Mouse (Mus musculus) CH12.LX (cell line): ENCODE results near the gene Slc25a11. TPM values are rescaled to one million over a fixed set of nuclear protein-coding genes. Genes with fewer than 3 reads are reported as not detected.

Experiments used
- DNase-seq: peaks from one replicate; pipeline ENCODE4 v3.0.0-alpha.2; 2013; ENCODE audit errors: extremely low read depth
- H3K27ac ChIP-seq: 2 replicates; pipeline ENCODE4 v1.5.1; 2012; ENCODE audit warnings: low read depth, mild to moderate bottlenecking, control low read depth, moderate library complexity; ENCODE audit not compliant: insufficient read depth
- H3K27me3 ChIP-seq: replicated peaks from 2 replicates; pipeline ENCODE3; 2012; ENCODE audit warnings: inconsistent platforms
- H3K36me3 ChIP-seq, 2 experiments: replicated peaks in 1 of 2; 2 replicates each; pipeline versions ENCODE3 to v1.6.1; 2012; ENCODE audit warnings: inconsistent platforms in 1 of 2, low read length in 1 of 2, mild to moderate bottlenecking in 1 of 2, mixed read lengths in 1 of 2, moderate library complexity in 1 of 2; ENCODE audit not compliant: control insufficient read depth in 1 of 2, insufficient read depth in 1 of 2
- H3K4me1 ChIP-seq, 2 experiments: 2 replicates each; pipeline ENCODE4 v1.6.1; 2012; ENCODE audit warnings: inconsistent platforms in 1 of 2, moderate library complexity in 1 of 2; ENCODE audit not compliant: insufficient read depth in 2 of 2, control insufficient read depth in 1 of 2
- H3K4me2 ChIP-seq: 2 replicates; pipeline ENCODE4 v1.6.1; 2012; ENCODE audit warnings: low read depth, mild to moderate bottlenecking, control low read depth; ENCODE audit not compliant: poor library complexity, insufficient read depth, severe bottlenecking
- H3K4me3 ChIP-seq, 3 experiments: fragments of 150-350 bp in 1 of 3; sonication (generic) in 1 of 3; replicated peaks in 1 of 3; 2 replicates each; pipeline versions ENCODE3 to v1.5.1; 2011 to 2012; ENCODE audit warnings: low read depth in 2 of 3, low read length in 2 of 3, mild to moderate bottlenecking in 2 of 3, moderate library complexity in 2 of 3, control low read depth in 1 of 3, improper control_type of control experiment in 1 of 3, inconsistent platforms in 1 of 3, mixed read lengths in 1 of 3; ENCODE audit not compliant: poor library complexity in 1 of 3
- H3K79me2 ChIP-seq: replicated peaks from 2 replicates; pipeline ENCODE4 v1.6.1; 2012; ENCODE audit warnings: mild to moderate bottlenecking, moderate library complexity; ENCODE audit not compliant: control insufficient read depth, poor library complexity, insufficient read depth, severe bottlenecking; ENCODE audit errors: extremely low read depth
- H3K9ac ChIP-seq: 2 replicates; pipeline ENCODE4 v1.6.1; 2012; ENCODE audit warnings: low read depth, mild to moderate bottlenecking, control low read depth, moderate library complexity; ENCODE audit not compliant: insufficient read depth
- H3K9me3 ChIP-seq: replicated peaks from 2 replicates; pipeline ENCODE3; 2012; ENCODE audit warnings: low read length, inconsistent platforms, mixed read lengths
- CHD2 ChIP-seq: IDR thresholded peaks from 2 replicates; pipeline ENCODE4 v1.6.1; 2011; ENCODE audit warnings: low read length, improper control_type of control experiment
- CTCF ChIP-seq, 2 experiments: IDR thresholded peaks in 1 of 2; conservative IDR thresholded peaks in 1 of 2; 2 replicates each; pipeline ENCODE4 v1.5.1; 2011 to 2012; ENCODE audit warnings: low read depth in 2 of 2, low read length in 2 of 2, improper control_type of control experiment in 1 of 2, inconsistent platforms in 1 of 2, mild to moderate bottlenecking in 1 of 2, moderate library complexity in 1 of 2
- E2F4 ChIP-seq: IDR thresholded peaks from 2 replicates; pipeline ENCODE4 v1.6.1; 2011; ENCODE audit warnings: low read depth, low read length, improper control_type of control experiment; ENCODE audit not compliant: insufficient replicate concordance
- ELF1 ChIP-seq: IDR thresholded peaks from 2 replicates; pipeline ENCODE4 v1.6.1; 2014; ENCODE audit warnings: low read depth, mild to moderate bottlenecking, inconsistent platforms, low read length, improper control_type of control experiment
- HCFC1 ChIP-seq: IDR thresholded peaks from 2 replicates; pipeline ENCODE4 v1.6.1; 2012; ENCODE audit warnings: low read depth, mild to moderate bottlenecking, inconsistent platforms, low read length, improper control_type of control experiment
- MAZ ChIP-seq: IDR thresholded peaks from 2 replicates; pipeline ENCODE4 v1.6.1; 2012; ENCODE audit warnings: low read depth, mild to moderate bottlenecking, inconsistent platforms, low read length, improper control_type of control experiment, moderate library complexity
- NRF1 ChIP-seq: IDR thresholded peaks from 2 replicates; pipeline ENCODE4 v1.6.1; 2014; ENCODE audit warnings: low read depth, mild to moderate bottlenecking, inconsistent platforms, low read length, improper control_type of control experiment, moderate library complexity
- PAX5 ChIP-seq: IDR thresholded peaks from 2 replicates; pipeline ENCODE4 v1.6.1; 2012; ENCODE audit warnings: low read length, inconsistent platforms, mixed read lengths
- POLR2A ChIP-seq: IDR thresholded peaks from 2 replicates; pipeline ENCODE4 v1.6.1; 2011; ENCODE audit warnings: low read depth, mild to moderate bottlenecking, improper control_type of control experiment, low read length
- POLR2AphosphoS2 ChIP-seq: IDR thresholded peaks from 2 replicates; pipeline ENCODE4 v1.6.1; 2011; ENCODE audit warnings: low read depth, low read length, improper control_type of control experiment
- RAD21 ChIP-seq: IDR thresholded peaks from 2 replicates; pipeline ENCODE4 v1.6.1; 2011; ENCODE audit warnings: low read depth, mild to moderate bottlenecking, low read length, improper control_type of control experiment, moderate library complexity
- SMC3 ChIP-seq: IDR thresholded peaks from 2 replicates; pipeline ENCODE4 v1.6.1; 2011; ENCODE audit warnings: low read depth, low read length, improper control_type of control experiment
- TCF12 ChIP-seq: IDR thresholded peaks from 2 replicates; pipeline ENCODE4 v1.6.1; 2014; ENCODE audit warnings: low read depth, mild to moderate bottlenecking, inconsistent platforms, low read length, improper control_type of control experiment
- UBTF ChIP-seq: IDR thresholded peaks from 2 replicates; pipeline ENCODE4 v1.6.1; 2012; ENCODE audit warnings: low read depth, mild to moderate bottlenecking, inconsistent platforms, low read length, improper control_type of control experiment, moderate library complexity
- USF1 ChIP-seq: IDR thresholded peaks from 2 replicates; pipeline ENCODE4 v1.6.1; 2014; ENCODE audit warnings: low read depth, mild to moderate bottlenecking, inconsistent platforms, low read length, improper control_type of control experiment
- dilution Hi-C: fragments of 300-500 bp; cut with MboI; formaldehyde crosslinking; loops from 2 replicates; pipeline ENCODE4 v1.14.3; 2020; ENCODE audit warnings: low sequenced_read_pairs; ENCODE audit not compliant: extremely low pct_unique_long_range_greater_than_20kb, extremely low pct_ligation_motif_present
- in situ Hi-C: fragments of 300-500 bp; cut with MboI; formaldehyde crosslinking; loops from 3 replicates; pipeline ENCODE4 v1.14.3; 2019; ENCODE audit warnings: low sequenced_read_pairs, low pct_ligation_motif_present, low pct_unique_long_range_greater_than_20kb, mixed read lengths
- polyA plus RNA-seq: library from polyadenylated mRNA; unstranded; fragments of >175 nt; gene quantifications from 2 replicates; pipeline ENCODE4 v1.2.1, GENCODE M21; 2012; ENCODE audit warnings: low read depth; ENCODE audit not compliant: insufficient read length
- total RNA-seq, 2 experiments: library from RNA; depleted of rRNA; stranded (reverse); fragments of 300-350 nt in 1 of 2; fragments of >200 nt in 1 of 2; gene quantifications; 2 replicates each; pipeline ENCODE4 v1.2.3; 2012 to 2014

The Slc25a11 gene
- total and polyA plus RNA-seq, 3 experiments = 99.0 to 135 (median 132) TPM

DNA sequence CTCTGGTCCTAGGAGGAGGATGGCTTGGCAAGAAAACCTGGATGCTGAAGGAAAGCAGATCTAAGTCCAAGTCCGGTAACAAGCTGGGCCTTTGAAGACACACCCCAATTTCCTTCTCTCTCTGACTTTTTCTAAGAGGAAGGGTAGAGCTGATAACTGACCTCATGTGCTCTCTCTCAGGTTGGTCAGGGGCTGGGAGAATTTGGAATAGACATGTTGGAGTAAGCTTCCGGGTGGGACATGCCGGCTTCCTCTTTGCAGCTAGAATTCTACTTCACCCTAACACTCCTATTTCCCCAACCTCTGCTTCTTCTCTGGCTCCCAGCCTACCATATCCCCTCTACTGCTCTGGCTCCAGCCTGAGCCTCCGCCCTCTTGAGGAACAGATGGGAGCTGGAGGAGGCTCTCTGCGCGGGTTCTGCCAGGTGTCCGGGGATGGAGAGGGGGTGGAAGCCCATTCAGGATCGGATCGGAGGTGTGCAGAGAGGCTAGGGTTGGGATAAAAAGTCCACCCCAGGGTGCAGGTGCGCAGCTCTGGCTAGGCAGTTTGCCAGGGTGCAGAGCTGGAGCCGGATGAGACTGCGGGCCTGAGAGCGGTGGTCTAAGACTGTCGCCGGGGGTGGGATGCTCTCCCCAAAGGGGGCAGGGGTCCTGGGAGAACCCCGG, 39.8 kb upstream of the Slc25a11 start:
- H3K9ac ChIP-seq = peak overlapping the region; percentile 79
- peak overlapping the region; percentile 1; the same call in 1 of the 2 replicates for H3K27ac ChIP-seq
- H3K79me2 ChIP-seq = no peaks in the 10 kb centered on the region
- in situ Hi-C loops = loop anchor here (5.0 kb wide), 1 partner anchor 70 kb away; no protein-coding TSS in a partner anchor
- peaks cover 0 to 63% of the 10 kb centered on the region in 2 experiments for H3K4me1 ChIP-seq
- peak overlapping the region; percentile 71 to 81 (median 76) for H3K4me3 ChIP-seq
- peak; percentile 35 for DNase-seq
- TF ChIP-seq CHD2 (0 out of 2 replicates have a peak, but pooled peaks have one; percentile 23), PAX5 (no peak), NRF1 (no peak), HCFC1 (no peak), TCF12 (0 out of 2 replicates have a peak, but pooled peaks have one; percentile 32)
- TF ChIP-seq, all 38 proteins: peak for 2
- no peaks in the 10 kb centered on the region for H3K9me3 ChIP-seq
- H3K4me2 ChIP-seq = peak overlapping the region; percentile 76
- no peaks in the 10 kb centered on the region for H3K27me3 ChIP-seq
- H3K36me3 ChIP-seq = peaks cover 21 to 42% of the 10 kb centered on the region in 2 experiments
- dilution Hi-C loops = no loop called here

DNA sequence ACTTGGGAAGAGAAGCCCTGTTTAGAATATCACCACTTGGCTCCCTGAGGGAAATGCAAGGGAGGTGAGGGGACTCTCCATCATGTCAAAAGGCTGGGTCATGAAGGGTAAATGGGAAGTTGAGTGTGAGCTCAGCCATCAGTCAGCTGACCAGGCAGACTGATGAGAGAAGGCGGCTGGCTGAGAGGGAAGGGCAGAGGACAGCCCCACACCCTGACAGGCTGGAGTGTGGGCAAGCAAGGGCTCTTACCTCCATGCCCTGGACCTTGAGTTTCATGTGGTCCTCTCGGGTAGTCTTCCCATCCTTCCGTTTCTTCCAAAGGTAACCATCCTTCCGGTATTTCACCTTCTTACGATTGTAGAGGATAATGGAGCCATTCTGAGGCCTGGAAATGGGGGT, 36.4 kb upstream of the Slc25a11 start:
- H3K36me3 ChIP-seq = peaks cover 39 to 71% of the 10 kb centered on the region in 2 experiments
- no peaks in the 10 kb centered on the region for H3K27me3 ChIP-seq
- no peak overlapping the region for H3K4me3 ChIP-seq
- no peak overlapping the region for H3K27ac ChIP-seq
- TF ChIP-seq POLR2AphosphoS2 = no peak
- no peak for TF ChIP-seq UBTF
- TF ChIP-seq USF1 = no peak
- no peak for TF ChIP-seq E2F4
- no peak for TF ChIP-seq ELF1
- in situ Hi-C loops = no loop called here
- no peak overlapping the region for H3K9ac ChIP-seq
- H3K4me2 ChIP-seq = no peak overlapping the region
- no peak for DNase-seq
- H3K79me2 ChIP-seq = no peaks in the 10 kb centered on the region
- peaks cover 0 to 90% of the 10 kb centered on the region in 2 experiments for H3K4me1 ChIP-seq
- no peaks in the 10 kb centered on the region for H3K9me3 ChIP-seq
- dilution Hi-C loops = no loop called here

DNA sequence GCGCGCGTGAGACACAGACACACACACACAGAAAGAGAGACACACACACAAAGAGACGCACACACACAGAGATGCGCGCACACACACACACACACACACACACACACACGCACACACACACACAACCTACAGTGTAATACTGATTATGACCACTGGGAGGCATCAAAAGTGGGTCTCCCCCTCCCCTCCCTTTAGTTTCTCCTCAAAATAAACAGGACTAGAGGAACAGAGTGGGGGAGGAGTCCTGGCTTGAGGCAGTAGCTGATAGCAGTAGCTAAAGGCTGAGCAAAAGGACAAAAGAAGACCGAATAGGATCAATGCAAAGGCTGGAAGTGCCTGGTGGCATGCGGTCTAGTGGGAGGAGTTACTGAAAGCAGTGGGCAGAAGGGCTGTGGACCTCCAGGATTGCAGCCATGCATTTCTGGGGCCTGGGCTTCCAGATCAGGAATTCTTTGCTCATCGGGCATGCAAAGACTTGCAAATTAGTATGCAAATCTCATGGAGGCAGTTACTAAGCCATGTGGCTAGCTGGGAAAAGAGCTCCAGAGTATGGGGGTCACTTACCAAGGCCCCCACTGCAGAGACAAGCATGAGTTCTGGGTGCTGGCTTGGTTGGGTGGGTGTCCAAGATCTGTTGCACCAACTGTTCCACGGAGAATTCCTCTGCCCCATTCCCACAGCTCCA, 34.8 kb upstream of the Slc25a11 start:
- H3K4me2 ChIP-seq = no peak overlapping the region
- H3K9me3 ChIP-seq = no peaks in the 10 kb centered on the region
- no peak overlapping the region for H3K27ac ChIP-seq
- no peak overlapping the region for H3K9ac ChIP-seq
- no peaks in the 10 kb centered on the region for H3K27me3 ChIP-seq
- peak; percentile 55 for DNase-seq
- no peak overlapping the region for H3K4me3 ChIP-seq
- no peaks in the 10 kb centered on the region for H3K79me2 ChIP-seq
- H3K36me3 ChIP-seq = peaks cover 46 to 85% of the 10 kb centered on the region in 2 experiments
- H3K4me1 ChIP-seq = peaks cover 0 to 81% of the 10 kb centered on the region in 2 experiments
- in situ Hi-C loops (no loop called here), dilution Hi-C loops (no loop called here)
- TF ChIP-seq POLR2A = no peak
- peak; percentile 25 for TF ChIP-seq RAD21
- peak; percentile 63; the same call in 1 of the 2 replicates for TF ChIP-seq MAZ
- TF ChIP-seq SMC3 = peak; percentile 73
- no peak for TF ChIP-seq ELF1
- peak; percentile 52 to 73; a peak in 3 of 4 replicates for TF ChIP-seq CTCF (conservative IDR thresholded peaks at IDR 0.05 in 1 of 2, IDR thresholded peaks at IDR 0.05 in 1 of 2; ENCODE audit: low read depth in 2 of 2, low read length in 2 of 2)
- no peak for TF ChIP-seq TCF12
